Mouse (Mus musculus) midbrain, embryonic 12.5 days (tissue): Measurements from ENCODE around the gene Ccdc8. TPM values are rescaled to one million over a fixed set of nuclear protein-coding genes. Genes with fewer than 3 reads are reported as not detected.
A peak's percentile ranks its signal among the peaks of the same experiment; 100 is the strongest.

Source experiments
- ATAC-seq: fragments of 200-750 bp; cut with Nextera tagmentation; 2 replicates; pipeline ENCODE4 v1.8.0; 2017; ENCODE audit warnings: low read depth, moderate TSS enrichment, moderate library complexity; ENCODE audit not compliant: low FRiP score
- H3K27ac ChIP-seq: fragments of 300-500 bp; sonication (generic); replicated peaks from 2 replicates; pipeline ENCODE4 v1.5.1; 2016; ENCODE audit warnings: mild to moderate bottlenecking
- H3K27me3 ChIP-seq: fragments of 300-500 bp; sonication (generic); 2 replicates; pipeline ENCODE4 v1.6.1; 2016; ENCODE audit warnings: mild to moderate bottlenecking
- H3K36me3 ChIP-seq: fragments of 300-500 bp; sonication (generic); 2 replicates; pipeline ENCODE4 v1.6.1; 2016
- H3K4me1 ChIP-seq: fragments of 300-500 bp; sonication (generic); 2 replicates; pipeline ENCODE4 v1.6.1; 2016
- H3K4me2 ChIP-seq: fragments of 300-500 bp; sonication (generic); replicated peaks from 2 replicates; pipeline ENCODE4 v1.6.1; 2016; ENCODE audit warnings: mild to moderate bottlenecking, moderate library complexity
- H3K4me3 ChIP-seq: fragments of 300-500 bp; sonication (generic); 2 replicates; pipeline ENCODE4 v1.5.1; 2016; ENCODE audit warnings: mild to moderate bottlenecking
- H3K9ac ChIP-seq: fragments of 300-500 bp; sonication (generic); replicated peaks from 2 replicates; pipeline ENCODE4 v1.6.1; 2016; ENCODE audit warnings: mild to moderate bottlenecking, moderate library complexity
- H3K9me3 ChIP-seq: fragments of 300-500 bp; sonication (generic); 2 replicates; pipeline ENCODE4 v1.6.1; 2016; ENCODE audit warnings: mild to moderate bottlenecking
- WGBS: fragments of 180-500 bp; shearing (Covaris S2); methylation state at CpG from one replicate; pipeline ENCODE4 v1.1.7; 2016; 5-methylcytosine and 5-hydroxymethylcytosine counted together
- polyA plus RNA-seq: library from polyadenylated mRNA; unstranded; fragments of >200 nt; fragmentation: Nextera tagmentation; extraction: Ambion mirVana; gene quantifications from 2 replicates; pipeline ENCODE4 v1.2.1, GENCODE M21; 2016

Ccdc8 gene
- 7.0 and 12.6 TPM in 2 replicates for polyA plus RNA-seq

DNA sequence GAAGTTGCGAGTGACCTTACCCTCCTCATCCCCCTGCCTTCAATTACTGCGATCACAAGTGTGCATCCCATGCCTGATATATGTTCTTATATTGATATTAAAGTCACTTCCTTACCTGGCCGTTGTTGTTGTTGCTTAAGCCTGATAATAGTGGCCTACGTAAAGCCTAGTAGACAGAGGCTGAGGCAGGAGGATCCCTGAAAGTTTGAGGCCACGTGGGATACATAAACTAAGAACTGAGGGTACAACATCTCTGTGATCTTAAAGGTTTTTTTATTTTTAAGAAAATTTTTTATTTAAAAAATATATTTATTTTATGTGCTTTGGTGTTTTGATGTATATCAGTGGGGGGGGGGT is at the start of gene Ccdc8:
TSS of gene Ccdc8 (plus strand) at position 258 of the 357 bp plus-strand sequence.
- Histone ChIP-seq H3K27me3 (no peaks in the 10 kb centered on the region), H3K4me2 (peak within 1 kb of the TSS; percentile 59), H3K27ac (peak within 1 kb of the TSS; percentile 78), H3K9ac (peak within 1 kb of the TSS; percentile 66), H3K36me3 (peaks cover under 1% of the 10 kb centered on the region; the same call in 1 of the 2 replicates), H3K9me3 (0 out of 2 replicates have a peak, but pooled peaks cover 3% of the 10 kb centered on the region), H3K4me1 (peaks cover 69% of the 10 kb centered on the region), H3K4me3 (peak within 1 kb of the TSS; percentile 47)
- WGBS: 91% methylated on average over 5 of the region's 5 CpGs
- ATAC-seq: no peak

DNA sequence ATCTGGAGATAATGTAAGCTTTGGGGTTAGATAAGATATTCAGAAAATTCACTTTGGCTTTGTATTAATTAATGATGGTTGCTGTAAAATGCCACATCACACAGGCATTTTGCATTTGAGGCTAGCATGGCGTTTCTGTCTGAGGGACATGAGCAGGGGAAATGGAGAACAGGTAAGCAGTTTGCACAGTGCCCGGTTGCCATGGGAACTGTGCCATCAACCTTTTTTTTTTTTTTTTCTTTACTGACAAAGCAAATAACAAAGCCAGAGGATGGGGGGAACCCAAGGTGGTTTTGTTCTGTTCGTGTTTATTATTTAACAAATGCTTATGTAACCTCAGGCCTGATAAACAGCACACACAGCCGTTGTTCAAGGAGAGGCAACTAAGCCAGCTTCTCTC is 49.6 kb upstream of the Ccdc8 start:
- H3K4me3 ChIP-seq: no peak overlapping the region
- no peaks in the 10 kb centered on the region for H3K36me3 ChIP-seq
- H3K4me2 ChIP-seq: no peak overlapping the region
- H3K4me1 ChIP-seq: peaks cover 67% of the 10 kb centered on the region
- no peak for ATAC-seq
- no peaks in the 10 kb centered on the region for H3K9me3 ChIP-seq
- 57% methylated on average over 4 of the region's 4 CpGs for WGBS
- peak overlapping the region; percentile 84 for H3K27ac ChIP-seq
- no peak overlapping the region for H3K9ac ChIP-seq
- peaks cover 31% of the 10 kb centered on the region for H3K27me3 ChIP-seq

DNA sequence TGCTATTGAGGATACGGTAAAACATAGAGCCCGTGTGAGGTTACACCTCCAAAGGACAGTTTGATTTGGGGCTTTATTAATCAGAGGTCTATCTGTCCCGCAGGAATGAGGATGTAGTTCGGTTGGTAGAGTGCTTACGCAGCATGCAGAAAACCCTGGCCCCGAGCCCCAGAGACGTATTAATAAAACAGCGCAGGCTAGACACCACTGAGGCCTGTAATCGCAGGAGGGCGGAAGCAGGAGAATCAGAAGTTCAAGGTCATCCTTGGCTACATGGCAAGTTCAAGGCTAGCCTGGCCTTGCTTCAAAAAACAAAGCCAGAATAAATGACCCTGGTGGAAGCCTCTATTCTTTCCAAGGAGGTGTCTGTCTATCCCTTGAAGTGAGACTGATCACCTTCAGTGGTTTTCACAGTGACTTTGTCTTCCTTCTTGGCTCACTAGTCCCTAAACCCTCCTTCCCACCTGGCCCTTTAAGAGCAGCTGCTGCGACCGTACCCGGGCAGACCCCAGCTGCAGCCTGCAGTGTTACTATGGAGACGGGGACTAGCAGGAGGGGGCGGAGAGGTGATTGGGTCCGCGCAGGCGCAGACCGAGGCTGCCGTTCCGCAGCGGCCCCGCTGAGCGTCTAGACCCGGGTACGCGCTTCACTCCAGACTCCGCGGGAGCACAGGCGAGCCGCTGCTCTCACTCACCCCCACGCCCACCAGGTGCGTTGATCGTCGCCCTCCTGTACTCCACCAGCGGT is 48.3 kb upstream of the Ccdc8 start, which contains the start of gene Pnmal2:
TSS of gene Pnmal2 (plus strand) at position 622 of the 747 bp plus-strand sequence.
- 15% methylated on average over 35 of the region's 36 CpGs for WGBS
- H3K4me1 ChIP-seq: peaks cover 72% of the 10 kb centered on the region

DNA sequence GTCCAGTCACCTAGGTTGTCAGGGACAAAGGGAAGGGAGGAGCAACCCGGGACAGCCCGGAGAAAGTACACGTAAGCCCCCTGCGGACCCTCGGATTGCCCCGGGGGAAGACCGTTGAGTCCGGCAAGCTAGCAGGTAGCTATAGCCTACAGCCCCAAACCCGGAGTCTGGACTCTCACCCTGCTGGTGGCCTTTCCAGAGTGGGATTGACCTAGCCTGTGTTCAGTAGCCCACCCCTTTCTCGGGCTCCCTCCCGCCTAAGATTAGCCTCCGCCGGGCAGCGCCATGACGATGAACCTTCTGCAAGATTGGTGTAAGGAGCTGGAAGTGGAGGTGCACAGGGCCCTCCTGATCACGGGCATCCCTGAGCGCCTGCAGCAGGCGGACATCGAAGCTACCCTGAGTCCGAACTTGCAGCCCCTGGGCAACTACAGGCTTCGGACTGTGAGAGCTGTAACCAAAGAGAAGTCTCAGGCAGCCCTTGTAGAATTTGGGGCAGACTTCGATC is 47.6 kb upstream of the Ccdc8 start:
- peak overlapping the region; percentile 91 for H3K9ac ChIP-seq
- H3K4me3 ChIP-seq: peak overlapping the region; percentile 65
- peak; percentile 50 for ATAC-seq
- H3K27ac ChIP-seq: peak overlapping the region; percentile 84
- peak overlapping the region; percentile 78 for H3K4me2 ChIP-seq
- peaks cover 76% of the 10 kb centered on the region for H3K4me1 ChIP-seq
- H3K27me3 ChIP-seq: peaks cover 50% of the 10 kb centered on the region
- no peaks in the 10 kb centered on the region for H3K9me3 ChIP-seq
- no peaks in the 10 kb centered on the region for H3K36me3 ChIP-seq
- 1% methylated on average over 22 of the region's 22 CpGs for WGBS

More for the DNA sequence above, 48.3 kb upstream of the Ccdc8 start, which contains the start of gene Pnmal2:
- ATAC-seq: peak; percentile 91
- H3K9me3 ChIP-seq: no peaks in the 10 kb centered on the region
- H3K4me2 ChIP-seq: peak within 1 kb of the TSS; percentile 78
- peak within 1 kb of the TSS; percentile 91 for H3K9ac ChIP-seq
- peak within 1 kb of the TSS; percentile 65 for H3K4me3 ChIP-seq
- H3K27ac ChIP-seq: peak within 1 kb of the TSS; percentile 84
- no peaks in the 10 kb centered on the region for H3K36me3 ChIP-seq
- H3K27me3 ChIP-seq: peaks cover 44% of the 10 kb centered on the region

DNA sequence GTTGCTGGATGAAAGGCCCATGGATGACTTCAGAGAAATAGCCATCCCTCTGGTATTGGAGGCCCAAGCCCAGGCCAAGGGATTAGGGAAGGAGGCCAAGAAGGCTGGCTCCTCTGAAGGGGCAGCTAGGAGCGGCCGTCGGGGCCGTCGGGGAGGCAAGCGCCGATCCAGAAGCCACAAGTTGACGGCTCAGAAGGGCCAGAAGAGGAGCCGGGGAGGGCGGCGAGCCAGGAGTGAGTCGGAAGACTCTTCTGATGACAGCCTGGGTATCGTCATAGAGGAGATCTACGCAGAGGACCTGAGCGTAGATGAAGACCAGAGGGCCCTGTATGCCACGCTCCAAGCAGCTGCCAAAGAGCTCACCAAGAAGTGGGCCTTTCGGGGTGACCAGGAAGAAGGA is 47.1 kb upstream of the Ccdc8 start:
- no peaks in the 10 kb centered on the region for H3K36me3 ChIP-seq
- H3K27me3 ChIP-seq: peaks cover 50% of the 10 kb centered on the region
- H3K4me1 ChIP-seq: peaks cover 70% of the 10 kb centered on the region
- peak overlapping the region; percentile 65 for H3K4me3 ChIP-seq
- H3K4me2 ChIP-seq: peak overlapping the region; percentile 78
- H3K9me3 ChIP-seq: no peaks in the 10 kb centered on the region
- H3K27ac ChIP-seq: peak overlapping the region; percentile 84
- ATAC-seq: no peak
- 12% methylated on average over 17 of the region's 17 CpGs for WGBS
- H3K9ac ChIP-seq: peak overlapping the region; percentile 91

DNA sequence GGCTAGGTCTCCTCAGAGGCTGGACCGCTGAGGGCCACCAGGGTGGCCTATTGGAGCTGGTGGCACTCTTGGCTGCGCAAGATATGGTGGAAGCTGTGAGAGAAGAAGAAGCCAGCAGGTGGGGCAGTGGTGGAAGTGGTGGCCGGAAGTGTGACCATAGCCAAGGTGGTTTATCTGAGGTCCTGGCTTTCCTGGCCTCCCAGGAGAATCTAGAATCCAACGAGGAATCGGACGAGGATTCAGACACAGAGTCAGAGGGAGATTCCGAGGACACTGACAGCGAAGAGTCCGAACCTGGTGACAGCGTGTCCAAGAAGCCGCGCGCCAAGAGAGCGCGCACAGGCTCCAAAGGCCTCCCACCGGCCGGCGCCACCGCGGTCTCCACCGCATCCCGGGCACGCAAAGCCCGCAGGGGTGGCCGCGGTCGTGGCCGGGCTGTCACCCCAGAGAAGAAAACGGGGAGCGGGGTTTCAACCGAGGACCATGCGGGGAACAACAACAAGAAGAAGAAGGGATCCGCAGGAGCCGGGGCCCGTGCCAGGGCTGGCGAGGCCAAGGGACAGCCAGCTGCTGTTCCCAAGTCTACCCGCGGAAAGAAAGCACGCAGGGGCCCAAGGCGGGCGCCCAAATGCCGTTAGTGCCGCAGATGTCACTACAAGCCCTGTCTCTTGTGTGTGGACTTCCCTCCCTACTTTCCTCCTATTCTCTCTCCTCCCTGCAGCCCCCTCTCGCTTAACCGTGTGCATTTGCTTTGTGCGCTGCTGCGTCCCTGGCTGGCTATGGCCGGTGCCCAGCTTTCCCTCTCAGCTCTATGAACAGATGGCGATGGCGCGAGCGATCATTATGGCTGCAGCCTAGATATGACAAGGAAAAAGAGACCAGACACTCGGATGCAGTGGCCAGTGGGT is 45.8 kb upstream of the Ccdc8 start:
- 3% methylated on average over 49 of the region's 53 CpGs for WGBS
- ATAC-seq: no peak
- H3K4me2 ChIP-seq: peak overlapping the region; percentile 78
- peaks cover 69% of the 10 kb centered on the region for H3K4me1 ChIP-seq
- H3K36me3 ChIP-seq: no peaks in the 10 kb centered on the region
- H3K9ac ChIP-seq: peak overlapping the region; percentile 91
- peak overlapping the region; percentile 84 for H3K27ac ChIP-seq
- H3K4me3 ChIP-seq: peak overlapping the region; percentile 65
- peaks cover 50% of the 10 kb centered on the region for H3K27me3 ChIP-seq
- H3K9me3 ChIP-seq: no peaks in the 10 kb centered on the region

DNA sequence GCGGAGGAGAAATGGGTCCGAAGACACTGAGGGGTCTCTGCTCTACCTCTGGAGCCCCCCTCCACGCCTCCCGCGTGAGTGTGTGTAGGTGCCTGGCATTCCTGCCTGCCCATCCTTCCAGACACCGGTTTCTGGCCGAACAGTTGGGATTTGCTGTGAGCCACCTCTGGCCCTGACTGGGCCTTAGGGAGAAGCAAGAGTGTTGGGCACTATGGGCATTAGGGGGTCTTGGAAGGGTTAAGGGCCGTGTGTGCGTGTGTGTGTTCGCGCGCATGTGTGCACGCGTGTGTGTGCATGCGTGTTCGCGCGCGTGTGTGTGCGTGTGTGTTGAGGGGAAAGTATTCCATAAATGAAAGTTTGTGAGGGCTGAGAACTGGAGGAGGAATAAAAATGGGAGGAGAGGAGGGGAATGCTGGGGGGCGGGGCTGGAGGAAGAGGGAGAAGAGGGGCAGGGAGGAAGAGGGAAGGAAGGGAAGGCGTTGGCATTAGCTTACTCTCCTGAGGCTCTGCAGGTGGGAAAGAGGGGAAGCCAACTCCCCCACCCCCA is 45.1 kb upstream of the Ccdc8 start:
- ATAC-seq: no peak
- Histone ChIP-seq H3K4me3 (peak overlapping the region; percentile 65), H3K4me2 (peak overlapping the region; percentile 78), H3K27ac (peak overlapping the region; percentile 47), H3K9me3 (no peaks in the 10 kb centered on the region), H3K9ac (peak overlapping the region; percentile 91), H3K4me1 (peaks cover 69% of the 10 kb centered on the region), H3K27me3 (peaks cover 50% of the 10 kb centered on the region), H3K36me3 (no peaks in the 10 kb centered on the region)
- 16% methylated on average over 21 of the region's 22 CpGs for WGBS

DNA sequence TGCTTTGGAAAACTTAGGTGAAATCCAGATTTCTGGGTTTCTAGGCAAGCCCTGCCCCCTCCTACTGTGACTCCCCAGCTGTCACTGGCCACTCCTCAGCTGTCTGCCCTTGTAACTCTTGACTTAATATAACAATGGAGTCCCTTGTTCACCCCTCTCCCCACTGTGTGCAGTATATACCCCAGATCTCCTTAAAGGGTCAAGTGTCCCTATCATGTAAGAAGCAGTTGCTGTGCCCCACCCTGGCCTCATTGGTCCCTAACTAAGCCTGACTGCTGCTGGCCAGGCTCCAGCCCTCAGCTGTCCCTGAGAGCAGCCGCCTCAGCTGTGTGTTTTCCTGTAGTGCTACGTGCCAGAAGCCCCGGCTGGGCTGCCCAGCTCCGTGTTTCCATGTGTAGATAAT is 44.5 kb upstream of the Ccdc8 start:
- Histone ChIP-seq H3K4me1 (peaks cover 68% of the 10 kb centered on the region), H3K27ac (peak overlapping the region; percentile 47; the same call in 1 of the 2 replicates), H3K9ac (peak overlapping the region; percentile 91), H3K27me3 (peaks cover 50% of the 10 kb centered on the region), H3K4me2 (peak overlapping the region; percentile 78), H3K4me3 (peak overlapping the region; percentile 65), H3K9me3 (no peaks in the 10 kb centered on the region), H3K36me3 (no peaks in the 10 kb centered on the region)
- 1% methylated on average over 4 of the region's 4 CpGs for WGBS
- ATAC-seq: no peak

DNA sequence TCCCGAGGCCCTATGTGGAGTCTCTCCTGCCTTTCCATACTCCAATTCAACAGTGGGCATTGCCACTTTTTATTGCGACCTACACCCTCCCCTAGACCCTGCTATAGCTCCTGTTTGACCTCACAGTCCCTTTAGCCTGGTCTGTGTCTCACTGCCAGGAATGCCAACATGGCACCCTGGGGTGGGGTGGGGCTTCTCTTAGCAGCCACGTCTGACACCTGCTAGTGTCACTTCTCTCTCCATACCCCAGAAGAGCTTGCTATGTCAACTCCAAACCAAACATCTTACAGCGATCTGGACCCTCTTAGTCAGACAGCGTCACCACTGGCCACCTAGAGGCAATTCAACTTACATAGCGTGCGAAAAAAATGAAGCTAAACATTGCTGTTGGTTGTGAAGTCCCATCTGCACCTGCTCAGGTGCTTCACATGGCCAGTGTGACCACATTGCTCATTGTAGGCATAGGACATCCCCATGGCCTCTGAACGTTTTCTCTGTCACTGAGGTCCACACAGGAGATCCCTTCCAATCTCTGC is 43.5 kb upstream of the Ccdc8 start:
- peaks cover 58% of the 10 kb centered on the region for H3K4me1 ChIP-seq
- 55% methylated on average over 8 of the region's 8 CpGs for WGBS
- no peaks in the 10 kb centered on the region for H3K9me3 ChIP-seq
- H3K27me3 ChIP-seq: peaks cover 50% of the 10 kb centered on the region
- H3K27ac ChIP-seq: no peak overlapping the region
- H3K9ac ChIP-seq: peak overlapping the region; percentile 91
- no peaks in the 10 kb centered on the region for H3K36me3 ChIP-seq
- H3K4me2 ChIP-seq: peak overlapping the region; percentile 78
- peak overlapping the region; percentile 65 for H3K4me3 ChIP-seq
- no peak for ATAC-seq

DNA sequence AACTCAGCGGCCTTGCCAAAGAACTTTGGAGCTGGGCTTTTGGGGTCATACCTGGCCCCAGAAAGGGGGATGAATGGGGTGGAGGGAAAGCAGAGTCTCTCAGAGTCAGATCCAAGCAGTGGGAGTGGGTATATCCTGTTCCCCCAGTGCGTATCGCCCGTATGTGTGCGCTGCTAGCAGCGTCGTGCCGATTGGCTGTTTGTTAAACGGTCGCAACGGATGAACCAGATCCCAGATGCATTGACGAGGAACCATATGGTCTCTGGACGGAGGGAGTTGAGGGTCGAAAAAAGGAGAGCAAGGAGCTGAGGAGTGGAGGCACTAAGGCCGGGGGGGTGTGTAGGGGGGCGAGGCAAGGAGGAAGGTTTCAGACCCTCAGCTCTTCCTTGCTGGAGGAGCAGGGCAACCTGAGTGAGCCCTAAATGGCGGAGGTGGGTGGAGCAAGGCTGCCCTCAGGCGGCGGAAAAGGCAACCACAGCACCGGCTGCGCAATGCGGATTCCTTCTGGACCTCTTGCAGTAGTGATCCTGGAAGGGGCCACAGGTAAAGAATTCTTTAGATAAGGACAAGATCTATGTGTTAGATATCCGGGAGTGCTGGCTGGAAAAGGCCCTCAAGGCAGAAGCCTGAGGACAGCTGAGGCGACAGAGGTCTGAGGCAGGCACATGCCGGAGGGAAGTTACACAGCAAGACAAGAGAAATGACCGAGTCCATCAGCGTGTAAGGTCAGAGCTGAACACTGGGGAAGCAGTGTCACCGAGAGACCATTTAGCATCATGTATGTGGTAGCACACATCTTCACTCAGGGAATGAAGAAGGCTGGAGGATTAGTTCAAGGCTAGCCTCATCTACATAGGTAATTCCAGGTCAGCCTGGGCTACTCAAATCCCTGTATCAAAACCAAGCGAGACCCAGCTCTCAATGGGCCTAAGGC is 42.3 kb upstream of the Ccdc8 start:
- H3K4me3 ChIP-seq: peak overlapping the region; percentile 28
- H3K27me3 ChIP-seq: peaks cover 46% of the 10 kb centered on the region
- H3K4me2 ChIP-seq: peak overlapping the region; percentile 78
- WGBS: 11% methylated on average over 29 of the region's 29 CpGs
- ATAC-seq: peak; percentile 67
- H3K9me3 ChIP-seq: no peaks in the 10 kb centered on the region
- peak overlapping the region; percentile 91; the same call in 1 of the 2 replicates for H3K9ac ChIP-seq
- H3K27ac ChIP-seq: no peak overlapping the region; the same call in 1 of the 2 replicates
- H3K4me1 ChIP-seq: peaks cover 51% of the 10 kb centered on the region
- no peaks in the 10 kb centered on the region for H3K36me3 ChIP-seq
